Mouse (Mus musculus): ENCODE measurements around the gene Ufsp2.

The Ufsp2 gene

GRCm38 (mm10) chr8:45975126-45975836, at the start of gene Ufsp2, which contains the start of gene 1700029J07Rik:
Gene Ufsp2, plus strand, starts transcription at chr8:45975528.
Gene 1700029J07Rik, minus strand, starts transcription at chr8:45975252.
- peak; percentile 98 for DNase-seq (ENCODE audit: low spot score)

GRCm38 (mm10) chr8:45934582-45935014, 40.7 kb upstream of the Ufsp2 start, which contains the start of gene Ccdc110:
Gene Ccdc110, plus strand, starts transcription at chr8:45934619.
- DNase-seq (ENCODE audit: low spot score), result peak; percentile 96

GRCm38 (mm10) chr8:45936986-45937385, 38.3 kb upstream of the Ufsp2 start:
- no peak for DNase-seq (ENCODE audit: low spot score)

- no peak for DNase-seq (ENCODE audit: low spot score)
Observed at GRCm38 (mm10) chr8:45946283-45946682, 29.0 kb upstream of the Ufsp2 start.

- no peak for DNase-seq (ENCODE audit: low spot score)
Observed at GRCm38 (mm10) chr8:45950622-45951021, 24.7 kb upstream of the Ufsp2 start.

GRCm38 (mm10) chr8:45970894-45971293, 4.4 kb upstream of the Ufsp2 start:
- no peak for DNase-seq (ENCODE audit: low spot score)

GRCm38 (mm10) chr8:45973988-45974505, 1.3 kb upstream of the Ufsp2 start:
- no peak for DNase-seq (ENCODE audit: low spot score)

GRCm38 (mm10) chr8:45975837-45976468, 625 bp downstream of the Ufsp2 start:
- DNase-seq (ENCODE audit: low spot score), result no peak

- DNase-seq (ENCODE audit: low spot score), result no peak
Observed at GRCm38 (mm10) chr8:45986665-45987064, 11.3 kb downstream of the Ufsp2 start.

- DNase-seq (ENCODE audit: low spot score), result no peak
Observed at GRCm38 (mm10) chr8:45988189-45988588, 12.9 kb downstream of the Ufsp2 start.

- no peak for DNase-seq (ENCODE audit: low spot score)
Observed at GRCm38 (mm10) chr8:45990631-45991310, 15.4 kb downstream of the Ufsp2 start.

- DNase-seq (ENCODE audit: low spot score), result no peak
Observed at GRCm38 (mm10) chr8:45994111-45994510, 18.8 kb downstream of the Ufsp2 start.

- no peak for DNase-seq (ENCODE audit: low spot score)
Observed at GRCm38 (mm10) chr8:45995576-45995975, 20.2 kb downstream of the Ufsp2 start.

- DNase-seq (ENCODE audit: low spot score), result no peak
Observed at GRCm38 (mm10) chr8:45998228-45998627, 22.9 kb downstream of the Ufsp2 start.

GRCm38 (mm10) chr8:45999138-45999783, 23.9 kb downstream of the Ufsp2 start, which contains the start of gene Lrp2bp:
Gene Lrp2bp, plus strand, starts transcription at chr8:45999303.
- DNase-seq (ENCODE audit: low spot score), result no peak

GRCm38 (mm10) chr8:45999784-46000705, 24.7 kb downstream of the Ufsp2 start:
- peak; percentile 99 for DNase-seq (ENCODE audit: low spot score)

- DNase-seq (ENCODE audit: low spot score), result no peak
Observed at GRCm38 (mm10) chr8:46005596-46005995, 30.3 kb downstream of the Ufsp2 start, which contains the start of gene Ankrd37. Gene Ankrd37, minus strand, starts transcription at chr8:46005707.

GRCm38 (mm10) chr8:46007050-46007672, 31.8 kb downstream of the Ufsp2 start:
- no peak for DNase-seq (ENCODE audit: low spot score)

- no peak for DNase-seq (ENCODE audit: low spot score)
Observed at GRCm38 (mm10) chr8:46010306-46010705, 35.0 kb downstream of the Ufsp2 start.
